Mouse (Mus musculus) myocyte (in vitro differentiated cells): ENCODE measurements around the gene Plxna4. TPM values are rescaled to one million over a fixed set of nuclear protein-coding genes. Genes with fewer than 3 reads are reported as not detected.

Source experiments
- H3K27me3 ChIP-seq: one replicate; pipeline ENCODE4 v1.6.1; 2011; ENCODE audit not compliant: control insufficient read depth, insufficient read depth, insufficient read length
- H3K36me3 ChIP-seq: one replicate; pipeline ENCODE4 v1.6.1; 2011; ENCODE audit not compliant: control insufficient read depth, insufficient read depth
- H3K4me2 ChIP-seq: one replicate; pipeline ENCODE4 v1.6.1; 2011; ENCODE audit warnings: low read depth, control low read depth
- H3K4me3 ChIP-seq: one replicate; pipeline ENCODE4 v1.5.1; 2011; ENCODE audit warnings: mild to moderate bottlenecking, control low read depth, moderate library complexity
- H3K79me2 ChIP-seq: one replicate; pipeline ENCODE4 v1.6.1; 2011; ENCODE audit not compliant: control insufficient read depth, insufficient read depth
- H3ac ChIP-seq: one replicate; pipeline ENCODE4 v1.6.1; 2011; ENCODE audit not compliant: control insufficient read depth, insufficient read length
- CEBPB ChIP-seq: IDR thresholded peaks from 2 replicates; pipeline ENCODE4 v1.6.1; 2011; ENCODE audit warnings: mild to moderate bottlenecking, moderate library complexity; ENCODE audit not compliant: poor library complexity, insufficient read depth, severe bottlenecking
- E2F4 ChIP-seq: IDR thresholded peaks from one replicate; pipeline ENCODE4 v1.6.1; 2011; ENCODE audit warnings: mild to moderate bottlenecking, control low read depth, moderate library complexity; ENCODE audit not compliant: insufficient read depth
- MAX ChIP-seq: IDR thresholded peaks from one replicate; pipeline ENCODE4 v1.6.1; 2011; ENCODE audit warnings: low read depth, mild to moderate bottlenecking, control low read depth
- MYOD1 ChIP-seq, 3 experiments: IDR thresholded peaks; one replicate each; pipeline ENCODE4 v1.6.1; 2011; ENCODE audit warnings: control low read depth in 2 of 3, low read depth in 2 of 3, mild to moderate bottlenecking in 2 of 3, moderate library complexity in 1 of 3; ENCODE audit not compliant: insufficient read length in 2 of 3, control insufficient read depth in 1 of 3
- MYOG ChIP-seq, 3 experiments: IDR thresholded peaks; one replicate each; pipeline ENCODE4 v1.6.1; 2011; ENCODE audit warnings: control low read depth in 2 of 3, low read depth in 2 of 3, mild to moderate bottlenecking in 2 of 3; ENCODE audit not compliant: insufficient read length in 2 of 3, control insufficient read depth in 1 of 3, insufficient read depth in 1 of 3
- POLR2A ChIP-seq: IDR thresholded peaks from one replicate; pipeline ENCODE4 v1.6.1; 2011; ENCODE audit warnings: low read depth, mild to moderate bottlenecking, control low read depth, moderate library complexity; ENCODE audit not compliant: insufficient read length
- POLR2AphosphoS2 ChIP-seq: IDR thresholded peaks from one replicate; pipeline ENCODE4 v1.6.1; 2011; ENCODE audit warnings: low read depth, control low read depth; ENCODE audit not compliant: insufficient read length
- REST ChIP-seq: IDR thresholded peaks from one replicate; pipeline ENCODE4 v1.6.1; 2011; ENCODE audit warnings: mild to moderate bottlenecking, control low read depth, moderate library complexity; ENCODE audit not compliant: insufficient read depth, insufficient read length
- SRF ChIP-seq: IDR thresholded peaks from one replicate; pipeline ENCODE4 v1.6.1; 2011; ENCODE audit warnings: low read depth; ENCODE audit not compliant: control insufficient read depth, insufficient read length
- TCF12 ChIP-seq: IDR thresholded peaks from one replicate; pipeline ENCODE4 v1.6.1; 2011; ENCODE audit warnings: mild to moderate bottlenecking, control low read depth; ENCODE audit not compliant: poor library complexity, insufficient read depth, severe bottlenecking
- TCF3 ChIP-seq: IDR thresholded peaks from one replicate; pipeline ENCODE4 v1.6.1; 2011; ENCODE audit warnings: low read depth, control low read depth; ENCODE audit not compliant: insufficient read length
- USF1 ChIP-seq: IDR thresholded peaks from one replicate; pipeline ENCODE4 v1.6.1; 2011; ENCODE audit warnings: low read depth, mild to moderate bottlenecking, control low read depth, moderate library complexity
- polyA plus RNA-seq: library from polyadenylated mRNA; unstranded; fragments of >200 nt; fragmentation: generic; extraction: Trizol; gene quantifications from one replicate; pipeline ENCODE4 v1.2.1, GENCODE M21; 2012; ENCODE audit warnings: missing spikeins

Plxna4 gene
- polyA plus RNA-seq, 1 experiment: 0.70 TPM

DNA sequence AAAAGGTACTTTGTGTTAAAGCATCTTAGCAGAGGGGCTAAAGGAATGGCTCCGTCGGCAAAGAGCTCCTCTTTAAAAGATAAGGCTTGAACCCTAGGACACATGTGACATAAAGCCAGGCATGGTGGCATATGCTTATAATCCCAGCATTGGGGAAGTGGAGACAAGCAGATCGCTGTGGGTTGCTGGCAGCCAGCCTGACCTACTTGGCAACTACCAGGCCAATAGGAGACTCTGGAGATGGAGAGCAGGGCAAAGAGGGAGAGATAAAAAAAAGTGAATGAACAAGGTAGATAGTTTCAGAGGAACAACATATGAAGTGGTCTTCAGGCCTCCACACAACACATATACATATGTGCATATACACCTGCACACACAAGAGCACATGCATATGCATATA is 189.7 kb downstream of the Plxna4 start:
- H3K79me2 ChIP-seq: no peaks in the 10 kb centered on the region
- no peak overlapping the region for H3ac ChIP-seq
- H3K27me3 ChIP-seq: no peaks in the 10 kb centered on the region
- TF ChIP-seq MAX (no peak), POLR2A (no peak), USF1 (no peak), SRF (no peak), TCF3 (no peak), MYOD1 (IDR thresholded peaks at IDR 0.05; ENCODE audit: control insufficient read depth in 1 of 3, insufficient read length in 2 of 3, low read depth in 2 of 3) (no peak), TCF12 (no peak), MYOG (IDR thresholded peaks at IDR 0.05; ENCODE audit: control insufficient read depth in 1 of 3, insufficient read depth in 1 of 3, insufficient read length in 2 of 3, low read depth in 2 of 3) (no peak), POLR2AphosphoS2 (no peak), E2F4 (no peak), CEBPB (no peak), REST (no peak)
- no peak overlapping the region for H3K4me3 ChIP-seq
- H3K36me3 ChIP-seq: no peaks in the 10 kb centered on the region
- no peak overlapping the region for H3K4me2 ChIP-seq

DNA sequence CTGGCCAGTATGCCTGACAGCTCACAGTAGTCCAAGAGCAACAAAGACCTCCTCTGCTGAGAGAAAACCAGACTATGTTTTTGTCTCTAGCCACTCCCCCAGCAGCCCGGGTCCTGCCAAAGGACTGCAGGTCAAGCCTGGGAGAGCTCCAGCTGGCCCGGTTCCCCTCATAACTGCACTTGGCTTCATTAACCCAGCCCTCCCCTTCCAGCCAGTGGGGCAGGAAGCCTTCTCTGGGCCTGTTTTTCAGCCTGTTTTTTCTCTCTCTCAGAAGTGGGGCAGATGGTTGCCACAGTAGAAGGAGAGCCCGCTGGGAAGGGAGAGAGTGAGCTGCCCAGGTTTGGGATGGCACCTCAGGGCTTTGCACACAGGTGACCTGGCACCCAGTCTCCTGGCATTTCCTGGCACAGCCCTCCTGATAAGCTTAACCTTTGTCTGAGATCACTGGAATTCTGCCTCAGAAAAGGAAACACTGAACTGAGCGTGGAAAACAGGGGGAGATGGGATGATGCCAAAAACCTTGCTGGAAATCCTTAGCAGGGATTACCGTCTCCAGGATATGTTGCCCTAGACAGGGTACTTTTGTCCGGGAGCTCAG is 190.8 kb downstream of the Plxna4 start:
- H3K36me3 ChIP-seq: no peaks in the 10 kb centered on the region
- no peak for TF ChIP-seq SRF
- no peak for TF ChIP-seq CEBPB
- TF ChIP-seq REST: no peak
- TF ChIP-seq USF1: no peak
- no peak for TF ChIP-seq POLR2AphosphoS2
- H3ac ChIP-seq: no peak overlapping the region
- H3K4me3 ChIP-seq: no peak overlapping the region
- no peaks in the 10 kb centered on the region for H3K27me3 ChIP-seq
- H3K4me2 ChIP-seq: no peak overlapping the region
- H3K79me2 ChIP-seq: no peaks in the 10 kb centered on the region

GRCm38 (mm10) chr6:32395415-32395814 is 192.6 kb downstream of the Plxna4 start:
- TF ChIP-seq MYOD1 (IDR thresholded peaks at IDR 0.05; ENCODE audit: control insufficient read depth in 1 of 3, insufficient read length in 2 of 3, low read depth in 2 of 3) (no peak), E2F4 (no peak), CEBPB (no peak), MYOG (IDR thresholded peaks at IDR 0.05; ENCODE audit: control insufficient read depth in 1 of 3, insufficient read depth in 1 of 3, insufficient read length in 2 of 3, low read depth in 2 of 3) (no peak), SRF (no peak), MAX (no peak), USF1 (no peak), TCF12 (no peak), REST (no peak), POLR2A (no peak), POLR2AphosphoS2 (no peak), TCF3 (no peak)
- H3K4me2 ChIP-seq: no peak overlapping the region
- no peaks in the 10 kb centered on the region for H3K27me3 ChIP-seq
- no peak overlapping the region for H3ac ChIP-seq
- H3K36me3 ChIP-seq: no peaks in the 10 kb centered on the region
- H3K4me3 ChIP-seq: no peak overlapping the region
- no peaks in the 10 kb centered on the region for H3K79me2 ChIP-seq

- TF ChIP-seq TCF3 (no peak), MAX (no peak), POLR2AphosphoS2 (no peak), MYOG (IDR thresholded peaks at IDR 0.05; ENCODE audit: control insufficient read depth in 1 of 3, insufficient read depth in 1 of 3, insufficient read length in 2 of 3, low read depth in 2 of 3) (no peak), REST (no peak), CEBPB (no peak), USF1 (no peak), TCF12 (no peak), POLR2A (no peak), E2F4 (no peak), SRF (no peak), MYOD1 (IDR thresholded peaks at IDR 0.05; ENCODE audit: control insufficient read depth in 1 of 3, insufficient read length in 2 of 3, low read depth in 2 of 3) (no peak)
- Histone ChIP-seq H3K4me2 (no peak overlapping the region), H3ac (no peak overlapping the region)
Measured at GRCm38 (mm10) chr6:32392262-32392661, 195.7 kb downstream of the Plxna4 start.

GRCm38 (mm10) chr6:32388276-32388675 is 199.7 kb downstream of the Plxna4 start:
- no peaks in the 10 kb centered on the region for H3K79me2 ChIP-seq
- H3K27me3 ChIP-seq: no peaks in the 10 kb centered on the region
- H3ac ChIP-seq: no peak overlapping the region
- H3K4me2 ChIP-seq: no peak overlapping the region
- H3K36me3 ChIP-seq: no peaks in the 10 kb centered on the region
- TF ChIP-seq E2F4 (no peak), POLR2A (no peak), MAX (no peak), SRF (no peak), MYOG (IDR thresholded peaks at IDR 0.05; ENCODE audit: control insufficient read depth in 1 of 3, insufficient read depth in 1 of 3, insufficient read length in 2 of 3, low read depth in 2 of 3) (no peak), USF1 (no peak), MYOD1 (IDR thresholded peaks at IDR 0.05; ENCODE audit: control insufficient read depth in 1 of 3, insufficient read length in 2 of 3, low read depth in 2 of 3) (no peak), TCF12 (no peak), REST (no peak), CEBPB (no peak), TCF3 (no peak), POLR2AphosphoS2 (no peak)
- no peak overlapping the region for H3K4me3 ChIP-seq

More at GRCm38 (mm10) chr6:32392262-32392661, 195.7 kb downstream of the Plxna4 start:
- Histone ChIP-seq H3K36me3 (no peaks in the 10 kb centered on the region), H3K79me2 (no peaks in the 10 kb centered on the region), H3K4me3 (no peak overlapping the region), H3K27me3 (no peaks in the 10 kb centered on the region)
